11 mouse cellular contexts compared by ENCODE assay signal in genomic region chr2:109502186-109502585, GRCm38 (mm10).
A peak's percentile ranks its signal among the peaks of the same experiment; 100 is the strongest.
DNase-seq lines count a peak whose midpoint lies in the region; ATAC-seq lines count a peak whose summit lies in the region.
"Had no signal": no experiment of that assay in that cellular context is flagged by ENCODE, and none has a peak within 500 bp of the region (broad histone marks: within the 10 kb centered on the region; RNA-seq: fewer than 3 reads in every experiment).

No protein-coding gene starts in this region.

- 0 out of 2 replicates have a peak, but pooled peaks cover 3% of the 10 kb centered on the region for H3K4me1 ChIP-seq in forebrain, embryonic 14.5 days (ENCODE audit: control insufficient read depth, insufficient read depth, low read length)
- peaks cover 7% of the 10 kb centered on the region; the same call in 1 of the 2 replicates for H3K4me1 ChIP-seq in forebrain, embryonic 10.5 days
- no peaks in the 10 kb centered on the region for H3K4me1 ChIP-seq in midbrain, embryonic 15.5 days
- no peaks in the 10 kb centered on the region for H3K4me1 ChIP-seq in midbrain, embryonic 13.5 days (replicated peaks)
- H3K4me1 ChIP-seq: neural tube, embryonic 12.5 days had no signal

- peak; percentile 54; the same call in 1 of the 2 replicates for ATAC-seq in forebrain, embryonic 14.5 days
- ATAC-seq in midbrain, embryonic 15.5 days (replicated peaks) = peak; percentile 62; the same call in 1 of the 2 replicates
- no peak for ATAC-seq in midbrain, embryonic 13.5 days
- no peak for ATAC-seq in granulocyte monocyte progenitor cell, adult 5-6 weeks (replicated peaks; ENCODE audit: poor library complexity, severe bottlenecking)

- WGBS in forebrain, embryonic 14.5 days = 47% methylated on average over 5 of the region's 5 CpGs
- WGBS in forebrain, embryonic 10.5 days = 81% methylated on average over 5 of the region's 5 CpGs
- WGBS in midbrain, embryonic 15.5 days = 78% methylated on average over 5 of the region's 5 CpGs
- WGBS in midbrain, embryonic 13.5 days = 81% methylated on average over 5 of the region's 5 CpGs

- no peaks in the 10 kb centered on the region for H3K9me3 ChIP-seq in forebrain, embryonic 14.5 days (replicated peaks; ENCODE audit: control insufficient read depth, low read length)
- H3K9me3 ChIP-seq in forebrain, embryonic 10.5 days = no peaks in the 10 kb centered on the region
- no peaks in the 10 kb centered on the region for H3K9me3 ChIP-seq in midbrain, embryonic 15.5 days
- no peaks in the 10 kb centered on the region for H3K9me3 ChIP-seq in midbrain, embryonic 13.5 days
- H3K9me3 ChIP-seq: neural tube, embryonic 12.5 days had no signal

- H3K9ac ChIP-seq in forebrain, embryonic 14.5 days (ENCODE audit: low read length) = no peak overlapping the region
- H3K9ac ChIP-seq in midbrain, embryonic 15.5 days = no peak overlapping the region
- no peak overlapping the region for H3K9ac ChIP-seq in midbrain, embryonic 13.5 days (replicated peaks)
- H3K9ac ChIP-seq: neural tube, embryonic 12.5 days had no signal

- H3K36me3 ChIP-seq in forebrain, embryonic 14.5 days (ENCODE audit: control insufficient read depth, insufficient read depth, low read length) = no peaks in the 10 kb centered on the region
- H3K36me3 ChIP-seq in forebrain, embryonic 10.5 days (replicated peaks) = no peaks in the 10 kb centered on the region
- no peaks in the 10 kb centered on the region for H3K36me3 ChIP-seq in midbrain, embryonic 15.5 days (replicated peaks)
- no peaks in the 10 kb centered on the region for H3K36me3 ChIP-seq in midbrain, embryonic 13.5 days
- H3K36me3 ChIP-seq: neural tube, embryonic 12.5 days had no signal

- H3K4me3 ChIP-seq in forebrain, embryonic 14.5 days (ENCODE audit: low read depth, low read length) = no peak overlapping the region
- H3K4me3 ChIP-seq in forebrain, embryonic 10.5 days = no peak overlapping the region
- H3K4me3 ChIP-seq in midbrain, embryonic 15.5 days = no peak overlapping the region
- H3K4me3 ChIP-seq in midbrain, embryonic 13.5 days (replicated peaks) = no peak overlapping the region
- H3K4me3 ChIP-seq: erythroblast, embryonic 14.5 days; neural tube, embryonic 12.5 days had no signal

- no peak overlapping the region for H3K4me2 ChIP-seq in forebrain, embryonic 14.5 days (ENCODE audit: low read length)
- H3K4me2 ChIP-seq in midbrain, embryonic 15.5 days = no peak overlapping the region
- H3K4me2 ChIP-seq in midbrain, embryonic 13.5 days (replicated peaks) = no peak overlapping the region
- H3K4me2 ChIP-seq: neural tube, embryonic 12.5 days had no signal

- H3K27me3 ChIP-seq in forebrain, embryonic 14.5 days (replicated peaks; ENCODE audit: control insufficient read depth, insufficient read depth, low read length) = no peaks in the 10 kb centered on the region
- no peaks in the 10 kb centered on the region for H3K27me3 ChIP-seq in forebrain, embryonic 10.5 days (ENCODE audit: poor library complexity, severe bottlenecking)
- no peaks in the 10 kb centered on the region for H3K27me3 ChIP-seq in midbrain, embryonic 15.5 days (replicated peaks)
- no peaks in the 10 kb centered on the region for H3K27me3 ChIP-seq in midbrain, embryonic 13.5 days
- H3K27me3 ChIP-seq: neural tube, embryonic 12.5 days had no signal

- peak; percentile 33 for DNase-seq in forebrain, embryonic 14.5 days (ENCODE audit: low spot score)
- no peak for DNase-seq in forebrain, embryonic 10.5 days (ENCODE audit: extremely low spot score, low spot score)
- DNase-seq in layer of hippocampus, adult 9-11 months = peak; percentile 27
- DNase-seq in kidney, postnatal 36 days = no peak
- DNase-seq in kidney, adult 8-10 months = no peak
- DNase-seq: kidney, postnatal 4 days had no signal

- H3K27ac ChIP-seq in forebrain, embryonic 14.5 days (ENCODE audit: low read depth, low read length) = no peak overlapping the region
- no peak overlapping the region for H3K27ac ChIP-seq in forebrain, embryonic 10.5 days
- no peak overlapping the region for H3K27ac ChIP-seq in midbrain, embryonic 15.5 days
- no peak overlapping the region for H3K27ac ChIP-seq in midbrain, embryonic 13.5 days
- H3K27ac ChIP-seq: neural tube, embryonic 12.5 days had no signal

Comparison
In these comparisons a context has a peak if more than half of its experiments do, and no peak if none do; other contexts are left out.
1. ATAC-seq: peak in forebrain, embryonic 14.5 days (single experiment) and midbrain, embryonic 15.5 days (single experiment); none in midbrain, embryonic 13.5 days (single experiment) and granulocyte monocyte progenitor cell, adult 5-6 weeks (single experiment).
2. DNase-seq: peak in forebrain, embryonic 14.5 days (single experiment) and layer of hippocampus, adult 9-11 months (single experiment); none in forebrain, embryonic 10.5 days (single experiment), kidney, postnatal 36 days (0 of 2) and kidney, adult 8-10 months (0 of 2).